Mouse (Mus musculus) left cerebral cortex, adult 18-20 months (tissue): ENCODE measurements around the gene Pam. TPM values are rescaled to one million over a fixed set of nuclear protein-coding genes. Genes with fewer than 3 reads are reported as not detected.
A peak's percentile ranks its signal among the peaks of the same experiment; 100 is the strongest.

Experiments used
- DNase-seq, 2 experiments: peaks; one replicate each; pipeline ENCODE4 v3.0.0; 2021 to 2022; ENCODE audit warnings: low spot score in 2 of 2, mixed read lengths in 1 of 2
- total RNA-seq, 2 experiments: library from RNA; stranded (reverse); gene quantifications; 2 replicates each; pipeline ENCODE4 v1.2.3; 2021

Gene Pam
- total RNA-seq, 2 experiments from 2014 or later, result 257 to 260 TPM

GRCm38 (mm10) chr1:98047284-98048217, 47.9 kb downstream of the Pam start:
- peak; percentile 42 to 58 for DNase-seq

- DNase-seq, result no peak
These were observed 53.0 kb downstream of the Pam start for GRCm38 (mm10) chr1:98042425-98042824.

- no peak for DNase-seq
These were observed 57.2 kb downstream of the Pam start for GRCm38 (mm10) chr1:98038252-98038651.

GRCm38 (mm10) chr1:98035736-98036135, 59.7 kb downstream of the Pam start:
- no peak for DNase-seq

GRCm38 (mm10) chr1:98031802-98032201, 63.6 kb downstream of the Pam start:
- peak; percentile 53 to 65 for DNase-seq

GRCm38 (mm10) chr1:98029025-98029424, 66.4 kb downstream of the Pam start:
- no peak for DNase-seq

- DNase-seq, result no peak
These were observed 67.0 kb downstream of the Pam start for GRCm38 (mm10) chr1:98028468-98028867.

- no peak for DNase-seq
These were observed 67.5 kb downstream of the Pam start for GRCm38 (mm10) chr1:98027959-98028358.

- DNase-seq, result no peak
These were observed 69.4 kb downstream of the Pam start for GRCm38 (mm10) chr1:98025924-98026640.

GRCm38 (mm10) chr1:98023866-98024265, 71.6 kb downstream of the Pam start:
- no peak for DNase-seq

- DNase-seq, result no peak
These were observed 76.5 kb downstream of the Pam start for GRCm38 (mm10) chr1:98018987-98019386.

- DNase-seq, result no peak
These were observed 79.2 kb downstream of the Pam start for GRCm38 (mm10) chr1:98016004-98016848.

GRCm38 (mm10) chr1:98015564-98015963, 79.9 kb downstream of the Pam start:
- DNase-seq, result no peak

- peak; percentile 67 to 73 for DNase-seq
These were observed 92.7 kb downstream of the Pam start for GRCm38 (mm10) chr1:98002561-98003425.

GRCm38 (mm10) chr1:97999465-97999864, 96.0 kb downstream of the Pam start:
- DNase-seq, result no peak

- DNase-seq, result peak in 1 of 2 experiments; percentile 32
These were observed 96.5 kb downstream of the Pam start for GRCm38 (mm10) chr1:97998961-97999360.

GRCm38 (mm10) chr1:97997088-97997487, 98.4 kb downstream of the Pam start:
- no peak for DNase-seq

GRCm38 (mm10) chr1:97991976-97992375, 103.5 kb downstream of the Pam start:
- no peak for DNase-seq

- DNase-seq, result no peak
These were observed 112.3 kb downstream of the Pam start for GRCm38 (mm10) chr1:97983189-97983588.

- DNase-seq, result no peak
These were observed 116.0 kb downstream of the Pam start for GRCm38 (mm10) chr1:97979422-97979821.
